Mouse (Mus musculus): ENCODE results near the gene Kif4. TPM values are rescaled to one million over a fixed set of nuclear protein-coding genes. Genes with fewer than 3 reads are reported as not detected.
A peak's percentile ranks its signal among the peaks of the same experiment; 100 is the strongest.

Gene Kif4
- 0.88 and 0.92 TPM in 2 replicates for polyA plus RNA-seq (2012; rRNA removed)

GRCm38 (mm10) chrX:100625546-100625801 lies at the start of gene Kif4:
Gene Kif4 (plus strand): TSS chrX:100625737.
- no peak for DNase-seq (ENCODE audit: extremely low spot score in 1 of 2, low spot score in 1 of 2)

GRCm38 (mm10) chrX:100594791-100595190 lies 30.7 kb upstream of the Kif4 start, which contains the start of gene P2ry4:
Gene P2ry4 (minus strand): TSS chrX:100594869.
- DNase-seq (ENCODE audit: extremely low spot score in 1 of 2, low spot score in 1 of 2), result no peak

GRCm38 (mm10) chrX:100597439-100597838 lies 28.1 kb upstream of the Kif4 start:
- DNase-seq (ENCODE audit: extremely low spot score in 1 of 2, low spot score in 1 of 2), result peak; percentile 22 to 63

GRCm38 (mm10) chrX:100599755-100600154 lies 25.8 kb upstream of the Kif4 start:
- peak; percentile 27 to 53 for DNase-seq (ENCODE audit: extremely low spot score in 1 of 2, low spot score in 1 of 2)

- no peak for DNase-seq (ENCODE audit: extremely low spot score in 1 of 2, low spot score in 1 of 2)
Measured at GRCm38 (mm10) chrX:100605314-100605713, 20.2 kb upstream of the Kif4 start, which contains the start of gene Arr3. Gene Arr3 (plus strand): TSS chrX:100605497.

GRCm38 (mm10) chrX:100618488-100618887 lies 7.0 kb upstream of the Kif4 start:
- no peak for DNase-seq (ENCODE audit: extremely low spot score in 1 of 2, low spot score in 1 of 2)

- DNase-seq (ENCODE audit: extremely low spot score in 1 of 2, low spot score in 1 of 2), result peak in 1 of 2 experiments; percentile 31
Measured at GRCm38 (mm10) chrX:100621366-100621765, 4.2 kb upstream of the Kif4 start.

- no peak for DNase-seq (ENCODE audit: extremely low spot score in 1 of 2, low spot score in 1 of 2)
Measured at GRCm38 (mm10) chrX:100624242-100624641, 1.3 kb upstream of the Kif4 start.

- no peak for DNase-seq (ENCODE audit: extremely low spot score in 1 of 2, low spot score in 1 of 2)
Measured at GRCm38 (mm10) chrX:100625146-100625545, 391 bp upstream of the Kif4 start.

GRCm38 (mm10) chrX:100625802-100626793 lies 561 bp downstream of the Kif4 start, which contains the start of gene Pdzd11:
Gene Pdzd11 (minus strand): TSS chrX:100626568.
- peak; percentile 82 to 87 for DNase-seq (ENCODE audit: extremely low spot score in 1 of 2, low spot score in 1 of 2)

- DNase-seq (ENCODE audit: extremely low spot score in 1 of 2, low spot score in 1 of 2), result no peak
Measured at GRCm38 (mm10) chrX:100629076-100629475, 3.5 kb downstream of the Kif4 start.

- no peak for DNase-seq (ENCODE audit: extremely low spot score in 1 of 2, low spot score in 1 of 2)
Measured at GRCm38 (mm10) chrX:100638477-100638876, 12.9 kb downstream of the Kif4 start.

- DNase-seq (ENCODE audit: extremely low spot score in 1 of 2, low spot score in 1 of 2), result no peak
Measured at GRCm38 (mm10) chrX:100652848-100653247, 27.3 kb downstream of the Kif4 start.

GRCm38 (mm10) chrX:100664825-100665224 lies 39.3 kb downstream of the Kif4 start:
- DNase-seq (ENCODE audit: extremely low spot score in 1 of 2, low spot score in 1 of 2), result no peak

- DNase-seq (ENCODE audit: extremely low spot score in 1 of 2, low spot score in 1 of 2), result no peak
Measured at GRCm38 (mm10) chrX:100678204-100678603, 52.7 kb downstream of the Kif4 start.

- DNase-seq (ENCODE audit: extremely low spot score in 1 of 2, low spot score in 1 of 2), result no peak
Measured at GRCm38 (mm10) chrX:100686527-100686926, 61.0 kb downstream of the Kif4 start.

GRCm38 (mm10) chrX:100687360-100688032 lies 62.0 kb downstream of the Kif4 start:
- no peak for DNase-seq (ENCODE audit: extremely low spot score in 1 of 2, low spot score in 1 of 2)

GRCm38 (mm10) chrX:100688033-100688370 lies 62.5 kb downstream of the Kif4 start:
- DNase-seq (ENCODE audit: extremely low spot score in 1 of 2, low spot score in 1 of 2), result no peak

GRCm38 (mm10) chrX:100696776-100697175 lies 71.2 kb downstream of the Kif4 start:
- no peak for DNase-seq (ENCODE audit: extremely low spot score in 1 of 2, low spot score in 1 of 2)

- no peak for DNase-seq (ENCODE audit: extremely low spot score in 1 of 2, low spot score in 1 of 2)
Measured at GRCm38 (mm10) chrX:100708032-100708431, 82.5 kb downstream of the Kif4 start.

- DNase-seq (ENCODE audit: extremely low spot score in 1 of 2, low spot score in 1 of 2), result no peak
Measured at GRCm38 (mm10) chrX:100716173-100716572, 90.6 kb downstream of the Kif4 start.

GRCm38 (mm10) chrX:100728947-100729346 lies 103.4 kb downstream of the Kif4 start:
- no peak for DNase-seq (ENCODE audit: extremely low spot score in 1 of 2, low spot score in 1 of 2)

Data from frontal cortex, adult 2 months (tissue).